Mouse (Mus musculus): ENCODE results near the gene Gm32802. TPM values are rescaled to one million over a fixed set of nuclear protein-coding genes. Genes with fewer than 3 reads are reported as not detected.
"Not testable (repeated sequence)": the region's sequence is repeated elsewhere in the genome, so short reads cannot be mapped to it uniquely, and the experiment has no call there.

Gene Gm32802
- polyA plus RNA-seq (2014; fragmentation: Nextera tagmentation; extraction: Ambion mirVana) = not detected in 2 replicates

- H3K36me3 ChIP-seq (ENCODE audit: control insufficient read depth, insufficient read depth, low read length); H3K9me3 ChIP-seq (ENCODE audit: control insufficient read depth, low read length); H3K4me1 ChIP-seq (ENCODE audit: control insufficient read depth in 2 of 2, insufficient read depth in 2 of 2, low read length in 2 of 2); H3K27me3 ChIP-seq (ENCODE audit: control insufficient read depth, insufficient read depth, low read length); H3K4me2 ChIP-seq (ENCODE audit: low read length); H3K4me3 ChIP-seq (ENCODE audit: control insufficient read depth in 1 of 2, insufficient read depth in 1 of 2, low read depth in 1 of 2, low read length in 2 of 2); ATAC-seq (ENCODE audit: insufficient number of reproducible peaks, insufficient read depth, low FRiP score, low read depth); H3K9ac ChIP-seq (ENCODE audit: low read length); H3K27ac ChIP-seq (replicated peaks in 1 of 2; ENCODE audit: control insufficient read depth in 1 of 2, insufficient read depth in 1 of 2, low read depth in 2 of 2, low read length in 2 of 2): not testable (repeated sequence)
- no CpG with 5 or more reads among the region's 13 CpGs for WGBS
Measured at GRCm38 (mm10) chr10:118258388-118258787, at the start of gene Gm32802. TSS of gene Gm32802 (plus strand) at chr10:118258688.

DNA sequence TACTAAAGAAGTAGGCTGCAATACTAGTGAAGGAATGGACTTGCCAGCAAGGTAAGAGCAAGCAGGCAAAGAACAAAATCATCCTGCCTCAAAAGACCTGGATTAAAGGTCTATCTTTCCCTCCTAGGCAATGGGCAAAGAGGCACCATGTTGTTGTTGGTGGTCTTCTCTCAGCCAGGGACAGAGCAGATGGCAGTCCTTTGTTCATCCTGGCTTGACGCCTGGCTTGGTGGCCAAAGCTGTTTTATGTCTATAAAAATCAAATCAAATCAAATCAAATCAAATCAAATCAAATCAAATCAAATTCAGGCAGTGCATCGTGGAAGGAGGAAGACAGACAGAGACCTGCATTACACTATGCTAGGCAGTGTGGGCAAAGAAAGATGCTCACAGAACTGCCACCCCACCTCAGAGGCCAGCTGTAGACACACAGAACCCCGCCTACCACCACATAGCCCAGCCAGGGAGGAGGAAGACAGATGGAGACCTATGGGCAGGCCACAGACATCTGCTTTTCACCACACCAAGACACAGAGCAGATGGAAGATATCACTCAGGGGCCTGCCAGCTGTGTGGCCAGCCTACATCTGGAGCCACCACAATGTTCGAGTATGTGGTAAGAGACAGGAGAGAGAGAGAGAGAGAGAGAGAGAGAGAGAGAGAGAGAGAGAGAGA, 42.6 kb upstream of the Gm32802 start:
- H3K27me3 ChIP-seq (ENCODE audit: control insufficient read depth, insufficient read depth, low read length); H3K9me3 ChIP-seq (ENCODE audit: control insufficient read depth, low read length); H3K4me1 ChIP-seq (ENCODE audit: control insufficient read depth in 2 of 2, insufficient read depth in 2 of 2, low read length in 2 of 2); ATAC-seq (ENCODE audit: insufficient number of reproducible peaks, insufficient read depth, low FRiP score, low read depth); H3K4me2 ChIP-seq (ENCODE audit: low read length); H3K9ac ChIP-seq (ENCODE audit: low read length); H3K4me3 ChIP-seq (ENCODE audit: control insufficient read depth in 1 of 2, insufficient read depth in 1 of 2, low read depth in 1 of 2, low read length in 2 of 2); H3K36me3 ChIP-seq (ENCODE audit: control insufficient read depth, insufficient read depth, low read length); H3K27ac ChIP-seq (replicated peaks in 1 of 2; ENCODE audit: control insufficient read depth in 1 of 2, insufficient read depth in 1 of 2, low read depth in 2 of 2, low read length in 2 of 2): not testable (repeated sequence)
- WGBS = 93% methylated on average over 2 of the region's 4 CpGs

DNA sequence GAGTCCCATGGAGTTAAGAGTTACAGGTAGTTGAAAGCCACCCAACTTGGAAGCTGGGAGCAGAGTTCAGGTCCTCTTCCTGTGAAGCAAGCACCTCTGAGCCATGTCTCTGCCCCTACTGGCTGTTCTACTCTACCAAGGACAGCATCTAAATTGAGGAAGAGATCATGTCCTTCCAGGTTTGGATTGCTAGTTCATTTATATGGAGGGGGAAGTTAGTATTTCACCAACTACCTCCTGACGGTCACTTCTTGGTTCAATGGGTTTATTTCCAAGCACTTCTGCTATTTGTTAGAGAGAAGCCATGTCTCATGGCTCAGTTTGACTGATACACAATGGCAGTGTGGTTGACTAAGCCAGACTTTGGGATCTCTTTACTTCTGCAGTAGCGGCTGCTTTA, 30.9 kb upstream of the Gm32802 start:
- not testable (repeated sequence) for H3K27ac ChIP-seq (replicated peaks in 1 of 2; ENCODE audit: control insufficient read depth in 1 of 2, insufficient read depth in 1 of 2, low read depth in 2 of 2, low read length in 2 of 2)

DNA sequence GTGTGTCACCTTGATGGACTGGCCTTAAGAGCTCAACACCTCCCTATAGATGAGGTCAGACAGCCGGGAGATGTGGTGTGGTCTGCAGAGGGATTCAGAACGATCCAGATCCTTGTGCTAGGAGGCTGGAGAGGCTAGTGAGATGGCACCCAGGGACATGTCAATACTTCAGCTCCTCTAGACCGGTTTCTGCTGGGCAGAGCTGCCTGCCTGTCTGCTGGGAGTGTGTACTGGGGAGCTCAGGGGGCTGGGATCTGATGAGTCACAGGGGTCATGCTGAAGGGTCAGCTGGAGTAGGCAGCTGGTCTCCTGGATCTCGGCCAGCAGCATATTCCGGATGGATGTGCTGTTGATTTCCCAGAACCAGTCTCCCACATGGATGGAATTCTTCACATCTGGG, 25.9 kb upstream of the Gm32802 start:
- WGBS = no CpG with 5 or more reads among the region's 5 CpGs
- H3K27me3 ChIP-seq (ENCODE audit: control insufficient read depth, insufficient read depth, low read length); H3K4me1 ChIP-seq (ENCODE audit: control insufficient read depth in 2 of 2, insufficient read depth in 2 of 2, low read length in 2 of 2); ATAC-seq (ENCODE audit: insufficient number of reproducible peaks, insufficient read depth, low FRiP score, low read depth); H3K4me2 ChIP-seq (ENCODE audit: low read length); H3K36me3 ChIP-seq (ENCODE audit: control insufficient read depth, insufficient read depth, low read length); H3K9me3 ChIP-seq (ENCODE audit: control insufficient read depth, low read length); H3K4me3 ChIP-seq (ENCODE audit: control insufficient read depth in 1 of 2, insufficient read depth in 1 of 2, low read depth in 1 of 2, low read length in 2 of 2); H3K27ac ChIP-seq (replicated peaks in 1 of 2; ENCODE audit: control insufficient read depth in 1 of 2, insufficient read depth in 1 of 2, low read depth in 2 of 2, low read length in 2 of 2); H3K9ac ChIP-seq (ENCODE audit: low read length): not testable (repeated sequence)

More for the DNA sequence above, 30.9 kb upstream of the Gm32802 start:
- WGBS = no CpG with 5 or more reads among the region's 2 CpGs
- H3K4me2 ChIP-seq (ENCODE audit: low read length); ATAC-seq (ENCODE audit: insufficient number of reproducible peaks, insufficient read depth, low FRiP score, low read depth); H3K4me3 ChIP-seq (ENCODE audit: control insufficient read depth in 1 of 2, insufficient read depth in 1 of 2, low read depth in 1 of 2, low read length in 2 of 2); H3K27me3 ChIP-seq (ENCODE audit: control insufficient read depth, insufficient read depth, low read length); H3K9me3 ChIP-seq (ENCODE audit: control insufficient read depth, low read length); H3K36me3 ChIP-seq (ENCODE audit: control insufficient read depth, insufficient read depth, low read length); H3K4me1 ChIP-seq (ENCODE audit: control insufficient read depth in 2 of 2, insufficient read depth in 2 of 2, low read length in 2 of 2); H3K9ac ChIP-seq (ENCODE audit: low read length): not testable (repeated sequence)

- not testable (repeated sequence) for H3K27me3 ChIP-seq (ENCODE audit: control insufficient read depth, insufficient read depth, low read length); H3K4me2 ChIP-seq (ENCODE audit: low read length); ATAC-seq (ENCODE audit: insufficient number of reproducible peaks, insufficient read depth, low FRiP score, low read depth); H3K27ac ChIP-seq (replicated peaks in 1 of 2; ENCODE audit: control insufficient read depth in 1 of 2, insufficient read depth in 1 of 2, low read depth in 2 of 2, low read length in 2 of 2); H3K9ac ChIP-seq (ENCODE audit: low read length); H3K36me3 ChIP-seq (ENCODE audit: control insufficient read depth, insufficient read depth, low read length); H3K9me3 ChIP-seq (ENCODE audit: control insufficient read depth, low read length); H3K4me3 ChIP-seq (ENCODE audit: control insufficient read depth in 1 of 2, insufficient read depth in 1 of 2, low read depth in 1 of 2, low read length in 2 of 2); H3K4me1 ChIP-seq (ENCODE audit: control insufficient read depth in 2 of 2, insufficient read depth in 2 of 2, low read length in 2 of 2)
- no CpG with 5 or more reads among the region's 13 CpGs for WGBS
Measured at GRCm38 (mm10) chr10:118240680-118241079, 17.8 kb upstream of the Gm32802 start, which contains the start of gene Gm32717. TSS of gene Gm32717 (minus strand) at chr10:118240780.

DNA sequence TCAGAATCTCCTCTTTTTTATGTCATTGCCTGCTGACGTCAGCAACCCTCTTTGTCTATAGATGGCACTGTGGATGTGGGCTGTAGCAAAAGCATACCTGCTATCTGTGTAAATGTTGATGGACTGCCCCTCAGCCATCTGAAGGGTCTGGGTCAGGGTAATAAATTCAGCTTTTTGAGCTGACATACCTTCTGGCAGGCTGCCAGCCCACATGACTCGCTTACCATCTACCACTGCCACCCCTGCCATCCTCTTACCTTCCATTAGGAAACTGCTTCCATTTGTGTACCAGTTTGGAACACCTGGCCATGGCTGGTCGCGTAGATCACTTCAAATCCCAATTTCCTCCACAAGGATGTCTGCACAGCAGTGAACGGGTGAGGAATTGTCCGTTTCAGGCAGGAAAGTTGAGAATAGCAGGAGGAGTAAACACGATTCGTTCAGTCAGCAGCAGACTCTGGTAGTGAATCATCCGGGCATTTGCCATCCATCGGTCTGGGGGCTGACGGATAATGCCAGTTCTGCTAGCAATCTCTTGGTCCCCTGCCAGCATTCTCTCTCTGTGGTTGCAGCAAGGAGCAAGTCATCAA, 9.4 kb upstream of the Gm32802 start:
- not testable (repeated sequence) for H3K27me3 ChIP-seq (ENCODE audit: control insufficient read depth, insufficient read depth, low read length); H3K9me3 ChIP-seq (ENCODE audit: control insufficient read depth, low read length); H3K4me3 ChIP-seq (ENCODE audit: control insufficient read depth in 1 of 2, insufficient read depth in 1 of 2, low read depth in 1 of 2, low read length in 2 of 2); H3K4me1 ChIP-seq (ENCODE audit: control insufficient read depth in 2 of 2, insufficient read depth in 2 of 2, low read length in 2 of 2); H3K4me2 ChIP-seq (ENCODE audit: low read length); H3K27ac ChIP-seq (replicated peaks in 1 of 2; ENCODE audit: control insufficient read depth in 1 of 2, insufficient read depth in 1 of 2, low read depth in 2 of 2, low read length in 2 of 2); ATAC-seq (ENCODE audit: insufficient number of reproducible peaks, insufficient read depth, low FRiP score, low read depth); H3K36me3 ChIP-seq (ENCODE audit: control insufficient read depth, insufficient read depth, low read length); H3K9ac ChIP-seq (ENCODE audit: low read length)
- 68% methylated on average over 11 of the region's 11 CpGs for WGBS

DNA sequence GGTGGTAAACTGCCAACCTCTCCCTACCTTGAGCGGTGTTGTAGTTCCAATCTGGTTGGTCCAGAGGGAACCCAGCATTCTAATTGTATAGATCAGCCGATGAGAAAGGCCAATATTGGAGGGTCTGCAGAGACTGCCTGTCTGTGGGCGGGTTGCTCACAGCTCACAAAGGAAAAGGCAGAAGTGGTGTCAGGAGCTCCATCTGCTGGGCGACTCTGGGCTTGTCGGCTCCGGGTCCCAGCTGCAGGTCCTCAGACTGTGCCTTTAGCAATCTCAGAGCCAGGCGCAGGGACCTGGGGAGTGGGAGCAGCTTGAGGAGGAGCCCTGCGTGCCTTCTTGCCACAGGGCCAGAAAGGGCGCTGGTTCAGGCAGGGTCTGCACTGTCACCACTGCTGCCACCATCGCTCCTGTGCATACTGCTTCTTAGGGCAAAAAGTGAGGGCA, 7.6 kb upstream of the Gm32802 start:
- H3K4me1 ChIP-seq (ENCODE audit: control insufficient read depth in 2 of 2, insufficient read depth in 2 of 2, low read length in 2 of 2) = no peaks in the 10 kb centered on the region
- no peak overlapping the region for H3K4me3 ChIP-seq (ENCODE audit: control insufficient read depth in 1 of 2, insufficient read depth in 1 of 2, low read depth in 1 of 2, low read length in 2 of 2)
- no peaks in the 10 kb centered on the region for H3K27me3 ChIP-seq (ENCODE audit: control insufficient read depth, insufficient read depth, low read length)
- H3K9ac ChIP-seq (ENCODE audit: low read length) = no peak overlapping the region
- no peaks in the 10 kb centered on the region for H3K9me3 ChIP-seq (ENCODE audit: control insufficient read depth, low read length)
- WGBS = 52% methylated on average over 10 of the region's 10 CpGs
- ATAC-seq (ENCODE audit: insufficient number of reproducible peaks, insufficient read depth, low FRiP score, low read depth) = no peak
- H3K4me2 ChIP-seq (ENCODE audit: low read length) = no peak overlapping the region
- H3K27ac ChIP-seq (replicated peaks in 1 of 2; ENCODE audit: control insufficient read depth in 1 of 2, insufficient read depth in 1 of 2, low read depth in 2 of 2, low read length in 2 of 2) = no peak overlapping the region
- H3K36me3 ChIP-seq (ENCODE audit: control insufficient read depth, insufficient read depth, low read length) = no peaks in the 10 kb centered on the region

DNA sequence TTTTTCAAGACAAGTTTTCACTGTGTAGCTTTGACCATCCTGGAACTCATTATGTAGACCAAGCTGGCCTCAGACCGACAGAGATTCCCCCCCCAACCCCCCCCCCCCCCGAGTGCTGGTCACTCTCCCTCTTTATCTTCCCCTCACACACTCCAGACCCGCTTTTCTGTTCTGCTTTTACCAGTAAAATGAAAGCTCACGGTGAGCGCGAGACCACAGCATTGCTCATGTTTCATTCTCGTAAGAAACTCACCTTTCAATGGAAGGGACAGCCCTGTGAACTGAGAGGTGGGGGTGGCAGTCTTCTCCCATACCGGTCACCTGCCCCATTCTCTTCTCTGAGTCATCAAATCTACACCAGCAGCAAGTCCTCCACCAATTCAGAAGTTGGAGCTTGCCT, 10.3 kb downstream of the Gm32802 start:
- ATAC-seq (ENCODE audit: insufficient number of reproducible peaks, insufficient read depth, low FRiP score, low read depth); H3K4me2 ChIP-seq (ENCODE audit: low read length); H3K27me3 ChIP-seq (ENCODE audit: control insufficient read depth, insufficient read depth, low read length); H3K9me3 ChIP-seq (ENCODE audit: control insufficient read depth, low read length); H3K4me3 ChIP-seq (ENCODE audit: control insufficient read depth in 1 of 2, insufficient read depth in 1 of 2, low read depth in 1 of 2, low read length in 2 of 2); H3K36me3 ChIP-seq (ENCODE audit: control insufficient read depth, insufficient read depth, low read length); H3K9ac ChIP-seq (ENCODE audit: low read length); H3K27ac ChIP-seq (replicated peaks in 1 of 2; ENCODE audit: control insufficient read depth in 1 of 2, insufficient read depth in 1 of 2, low read depth in 2 of 2, low read length in 2 of 2); H3K4me1 ChIP-seq (ENCODE audit: control insufficient read depth in 2 of 2, insufficient read depth in 2 of 2, low read length in 2 of 2): not testable (repeated sequence)
- WGBS = 63% methylated on average over 3 of the region's 8 CpGs

Data from heart, embryonic 14.5 days (tissue).